Mouse (Mus musculus): ENCODE measurements around the gene Fam173a. TPM values are rescaled to one million over a fixed set of nuclear protein-coding genes. Genes with fewer than 3 reads are reported as not detected.

Gene Fam173a
- polyA plus RNA-seq, 1 experiment from 2014 or later: 82.3 TPM

DNA sequence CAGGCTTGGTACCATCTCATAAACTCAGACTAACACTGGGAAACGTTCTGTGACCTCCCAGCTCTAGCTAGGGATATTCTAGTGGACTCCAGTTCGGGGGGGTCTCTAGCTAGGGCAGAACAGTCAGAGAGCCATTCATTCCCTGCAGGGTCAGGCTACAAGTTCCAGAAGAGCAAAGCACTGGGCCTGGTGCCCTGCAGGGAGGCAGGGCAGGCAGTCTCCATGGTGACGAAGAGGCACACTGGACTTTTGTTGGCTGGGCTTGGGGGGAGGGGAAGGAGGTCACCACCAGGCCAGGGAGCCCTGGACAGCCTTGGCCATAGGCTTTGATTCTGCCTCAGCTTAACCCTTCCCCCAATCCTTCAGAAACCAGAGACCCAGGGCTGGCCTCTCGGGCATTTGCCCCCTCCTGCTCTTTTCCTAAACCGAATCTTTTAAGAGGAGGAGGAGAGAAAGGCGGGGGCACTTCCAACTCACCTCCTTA is 3.0 kb upstream of the Fam173a start, which contains the start of gene AC134908.4:
AC134908.4 (minus strand) TSS at position 51 of the 484 bp plus-strand sequence.
- Histone ChIP-seq H3K4me3 (ENCODE audit: low read depth, low read length) (peak within 1 kb of the TSS; percentile 60), H3K27ac (ENCODE audit: low read depth, low read length) (peak within 1 kb of the TSS; percentile 60), H3K4me1 (ENCODE audit: control insufficient read depth, insufficient read depth, low read length) (peaks cover 41% of the 10 kb centered on the region), H3K4me2 (ENCODE audit: low read length) (peak within 1 kb of the TSS; percentile 73), H3K9me3 (replicated peaks; ENCODE audit: control insufficient read depth, low read length) (no peaks in the 10 kb centered on the region), H3K36me3 (ENCODE audit: control insufficient read depth, insufficient read depth, low read length) (no peaks in the 10 kb centered on the region), H3K27me3 (replicated peaks; ENCODE audit: control insufficient read depth, insufficient read depth, low read length) (no peaks in the 10 kb centered on the region), H3K9ac (ENCODE audit: low read length) (peak within 1 kb of the TSS; percentile 63)
- ATAC-seq (no peak), DNase-seq (ENCODE audit: low spot score) (no peak)
- WGBS: 4% methylated on average over 6 of the region's 6 CpGs

DNA sequence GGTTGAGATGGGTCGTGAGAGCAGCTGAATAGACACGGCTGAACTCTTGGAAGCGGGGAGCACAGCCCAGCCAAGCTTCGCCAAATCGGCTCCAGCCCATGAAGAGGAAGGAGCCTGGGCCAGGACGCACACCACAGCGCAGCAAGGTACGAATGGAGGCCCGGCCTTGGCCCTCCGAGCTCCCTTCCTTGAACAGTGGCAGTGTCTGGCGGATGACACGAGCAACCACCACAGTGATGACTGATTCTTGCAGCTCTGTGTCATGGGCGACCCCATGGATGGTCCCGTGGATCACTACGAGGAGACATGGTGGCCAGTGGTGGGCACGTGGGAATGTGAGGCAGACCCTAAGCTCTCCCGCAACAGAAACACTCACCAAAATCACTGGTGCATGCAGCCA is 2.3 kb upstream of the Fam173a start:
- H3K9ac ChIP-seq (ENCODE audit: low read length): peak overlapping the region; percentile 63
- H3K4me1 ChIP-seq (ENCODE audit: control insufficient read depth, insufficient read depth, low read length): peaks cover 41% of the 10 kb centered on the region
- H3K27ac ChIP-seq (ENCODE audit: low read depth, low read length): peak overlapping the region; percentile 60; the same call in 1 of the 2 replicates

DNA sequence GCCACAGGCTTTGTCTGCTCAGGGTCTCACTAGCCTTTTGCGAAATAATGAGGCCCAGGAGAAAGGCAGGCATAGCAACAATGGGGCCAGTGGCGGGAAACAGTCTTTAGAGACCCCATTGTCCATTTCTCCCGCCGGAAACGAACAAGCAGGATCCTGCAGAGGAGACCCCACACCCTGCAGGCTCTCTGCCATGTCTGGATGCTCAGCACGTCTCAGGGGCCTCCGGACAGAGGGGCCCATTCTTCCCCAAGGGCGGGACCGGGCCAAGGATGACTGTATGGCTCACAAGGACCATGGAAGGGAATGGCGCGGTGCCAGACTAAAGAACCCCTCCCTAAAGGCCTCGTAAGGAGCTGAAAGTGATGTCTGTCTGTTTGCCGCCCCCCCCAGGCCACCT is 1.5 kb upstream of the Fam173a start:
- Histone ChIP-seq H3K9ac (ENCODE audit: low read length) (peak overlapping the region; percentile 25; the same call in 1 of the 2 replicates), H3K4me1 (ENCODE audit: control insufficient read depth, insufficient read depth, low read length) (peaks cover 41% of the 10 kb centered on the region), H3K36me3 (ENCODE audit: control insufficient read depth, insufficient read depth, low read length) (peaks cover 7% of the 10 kb centered on the region; the same call in 1 of the 2 replicates), H3K9me3 (replicated peaks; ENCODE audit: control insufficient read depth, low read length) (no peaks in the 10 kb centered on the region), H3K4me2 (ENCODE audit: low read length) (peak overlapping the region; percentile 73), H3K27me3 (replicated peaks; ENCODE audit: control insufficient read depth, insufficient read depth, low read length) (no peaks in the 10 kb centered on the region), H3K27ac (ENCODE audit: low read depth, low read length) (peak overlapping the region; percentile 60), H3K4me3 (ENCODE audit: low read depth, low read length) (no peak overlapping the region)
- ATAC-seq (no peak), DNase-seq (ENCODE audit: low spot score) (peak; percentile 46)
- WGBS: 4% methylated on average over 13 of the region's 13 CpGs

More for the DNA sequence above, 2.3 kb upstream of the Fam173a start:
- DNase-seq (ENCODE audit: low spot score) (no peak), ATAC-seq (no peak)
- H3K9me3 ChIP-seq (replicated peaks; ENCODE audit: control insufficient read depth, low read length): no peaks in the 10 kb centered on the region
- WGBS: 50% methylated on average over 17 of the region's 17 CpGs
- peak overlapping the region; percentile 60 for H3K4me3 ChIP-seq (ENCODE audit: low read depth, low read length)
- no peaks in the 10 kb centered on the region for H3K27me3 ChIP-seq (replicated peaks; ENCODE audit: control insufficient read depth, insufficient read depth, low read length)
- H3K4me2 ChIP-seq (ENCODE audit: low read length): peak overlapping the region; percentile 73
- H3K36me3 ChIP-seq (ENCODE audit: control insufficient read depth, insufficient read depth, low read length): no peaks in the 10 kb centered on the region

DNA sequence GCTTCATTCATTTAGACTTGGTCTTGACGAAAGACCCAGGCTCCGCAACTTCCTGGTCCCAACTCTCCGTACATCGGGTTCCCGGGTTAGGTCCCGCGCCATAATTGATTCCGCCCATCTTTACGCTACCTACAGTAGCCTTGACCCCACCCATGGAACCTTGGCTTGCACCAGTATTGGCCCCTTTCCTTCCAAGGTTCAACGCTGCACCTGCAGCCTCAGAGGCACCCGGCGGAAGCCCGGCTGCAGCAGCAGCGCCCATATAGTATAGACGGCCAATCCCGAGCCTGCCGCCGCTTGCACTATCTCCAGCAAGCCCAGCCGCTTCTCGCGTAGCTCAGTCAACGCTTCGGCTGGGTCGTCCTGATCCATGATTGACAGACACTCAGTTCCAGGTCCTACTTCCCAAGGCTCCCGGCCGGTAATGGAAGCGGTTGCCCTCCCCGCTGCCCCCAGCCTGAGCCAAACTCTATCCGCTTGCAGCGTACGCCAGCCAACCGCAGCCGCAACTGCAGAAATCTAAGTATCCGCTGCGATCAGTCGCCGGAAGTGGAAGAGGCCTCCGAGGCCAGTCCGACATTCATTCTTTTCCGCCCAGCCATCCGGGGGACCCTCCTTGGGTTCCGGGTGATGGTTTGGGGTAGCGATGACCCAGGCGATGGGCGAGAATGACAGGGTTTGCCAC is 716 bp downstream of the Fam173a start:
- H3K4me1 ChIP-seq (ENCODE audit: control insufficient read depth, insufficient read depth, low read length): peaks cover 38% of the 10 kb centered on the region

DNA sequence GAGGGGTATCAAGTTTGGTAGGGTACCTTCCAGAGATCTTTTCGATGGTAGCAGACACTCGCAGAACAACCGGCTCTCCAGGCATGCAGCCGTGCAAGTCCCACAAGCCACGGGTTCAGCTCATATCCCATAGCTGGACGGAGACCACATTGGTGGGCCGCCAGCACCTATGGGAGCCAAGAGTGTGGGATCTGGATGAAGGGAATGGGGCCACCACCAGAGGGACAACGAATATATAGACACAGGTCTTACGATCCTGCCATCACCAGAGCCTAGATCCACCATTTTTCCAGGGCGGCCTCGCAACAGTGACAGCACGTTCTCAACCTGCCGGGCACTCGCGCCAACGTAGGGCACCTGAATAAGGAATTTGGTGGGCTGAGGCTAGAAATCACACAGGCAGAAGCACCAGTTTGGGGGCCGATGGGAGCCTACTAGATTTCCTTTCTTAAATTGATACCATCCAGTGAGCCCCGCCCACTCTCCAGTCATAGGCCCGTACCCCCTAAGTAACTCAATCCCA is 1.3 kb downstream of the Fam173a start:
- peak overlapping the region; percentile 95 for H3K4me2 ChIP-seq (ENCODE audit: low read length)
- 27% methylated on average over 19 of the region's 19 CpGs for WGBS
- peak overlapping the region; percentile 93 for H3K27ac ChIP-seq (ENCODE audit: low read depth, low read length)
- DNase-seq (ENCODE audit: low spot score): no peak
- H3K9ac ChIP-seq (ENCODE audit: low read length): peak overlapping the region; percentile 72
- ATAC-seq: no peak; the same call in 1 of the 2 replicates
- H3K9me3 ChIP-seq (replicated peaks; ENCODE audit: control insufficient read depth, low read length): no peaks in the 10 kb centered on the region
- H3K4me1 ChIP-seq (ENCODE audit: control insufficient read depth, insufficient read depth, low read length): peaks cover 34% of the 10 kb centered on the region
- no peaks in the 10 kb centered on the region for H3K27me3 ChIP-seq (replicated peaks; ENCODE audit: control insufficient read depth, insufficient read depth, low read length)
- H3K36me3 ChIP-seq (ENCODE audit: control insufficient read depth, insufficient read depth, low read length): peaks cover 24% of the 10 kb centered on the region
- peak overlapping the region; percentile 65 for H3K4me3 ChIP-seq (ENCODE audit: low read depth, low read length)

More for the DNA sequence above, 716 bp downstream of the Fam173a start:
- ATAC-seq (peak; percentile 65), DNase-seq (ENCODE audit: low spot score) (peak; percentile 86)
- H3K4me2 ChIP-seq (ENCODE audit: low read length): peak overlapping the region; percentile 95
- WGBS: under 1% methylated on average over 45 of the region's 45 CpGs
- peak overlapping the region; percentile 72 for H3K9ac ChIP-seq (ENCODE audit: low read length)
- no peaks in the 10 kb centered on the region for H3K9me3 ChIP-seq (replicated peaks; ENCODE audit: control insufficient read depth, low read length)
- no peaks in the 10 kb centered on the region for H3K27me3 ChIP-seq (replicated peaks; ENCODE audit: control insufficient read depth, insufficient read depth, low read length)
- peak overlapping the region; percentile 65 for H3K4me3 ChIP-seq (ENCODE audit: low read depth, low read length)
- H3K36me3 ChIP-seq (ENCODE audit: control insufficient read depth, insufficient read depth, low read length): peaks cover 24% of the 10 kb centered on the region
- peak overlapping the region; percentile 93 for H3K27ac ChIP-seq (ENCODE audit: low read depth, low read length)

DNA sequence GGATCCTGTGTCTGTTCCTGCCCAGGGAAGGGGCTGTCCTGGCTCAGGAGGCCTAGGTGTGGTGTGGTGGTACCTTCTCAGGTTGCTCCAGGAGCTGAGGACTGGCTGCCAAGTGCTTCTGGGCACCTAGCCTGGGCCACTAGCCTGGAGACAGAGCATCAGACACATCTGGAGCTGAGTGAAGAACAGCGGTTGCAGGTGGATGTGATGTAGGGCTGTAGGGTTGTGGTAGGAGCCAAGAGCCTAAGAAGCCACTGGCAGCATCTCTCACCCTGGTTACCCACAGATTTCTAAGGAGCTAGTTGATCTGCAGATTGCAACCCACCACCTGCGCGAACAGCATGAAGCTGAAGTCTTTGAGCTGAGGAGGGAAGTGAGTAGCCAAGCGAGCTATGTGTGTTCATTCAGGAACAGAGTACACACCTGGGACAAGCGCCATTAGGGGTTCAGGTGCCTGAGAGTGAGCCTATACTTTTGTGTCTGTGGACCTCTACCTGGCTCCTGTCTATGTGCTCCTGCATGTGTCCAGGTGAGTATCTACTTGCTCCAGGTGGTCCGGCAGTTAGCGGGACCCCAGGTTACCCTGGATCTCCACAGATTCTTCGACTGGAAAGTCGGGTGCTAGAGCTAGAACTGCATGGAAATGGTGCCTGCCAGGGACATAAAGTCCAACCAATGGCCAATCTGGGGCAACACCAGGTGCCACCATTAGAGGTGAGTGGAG is 5.8 kb downstream of the Fam173a start:
- Histone ChIP-seq H3K4me1 (ENCODE audit: control insufficient read depth, insufficient read depth, low read length) (peaks cover 16% of the 10 kb centered on the region), H3K4me2 (ENCODE audit: low read length) (no peak overlapping the region), H3K9me3 (replicated peaks; ENCODE audit: control insufficient read depth, low read length) (no peaks in the 10 kb centered on the region), H3K9ac (ENCODE audit: low read length) (no peak overlapping the region), H3K4me3 (ENCODE audit: low read depth, low read length) (no peak overlapping the region), H3K36me3 (ENCODE audit: control insufficient read depth, insufficient read depth, low read length) (peaks cover 47% of the 10 kb centered on the region), H3K27ac (ENCODE audit: low read depth, low read length) (no peak overlapping the region), H3K27me3 (replicated peaks; ENCODE audit: control insufficient read depth, insufficient read depth, low read length) (no peaks in the 10 kb centered on the region)
- 93% methylated on average over 9 of the region's 9 CpGs for WGBS
- DNase-seq (ENCODE audit: low spot score) (no peak), ATAC-seq (no peak)

DNA sequence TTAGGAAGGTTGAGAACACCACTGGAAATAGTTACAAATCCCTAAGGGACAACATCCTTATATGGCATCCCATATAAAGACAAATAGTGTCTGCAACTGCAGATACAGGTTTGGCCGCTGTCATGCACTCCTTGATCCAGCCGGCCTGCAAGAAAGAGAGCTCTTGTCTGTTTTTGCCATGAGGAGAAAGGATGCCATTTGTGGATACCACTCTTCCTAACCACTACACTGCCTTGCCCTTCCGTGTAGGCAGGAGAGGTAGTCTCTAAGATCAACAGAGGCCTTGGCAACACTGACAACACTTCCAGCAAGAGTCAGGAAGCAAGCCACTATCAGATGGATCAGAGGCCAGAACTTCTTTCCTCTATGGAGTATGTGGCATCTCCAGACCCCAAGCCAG is 6.4 kb downstream of the Fam173a start, which contains the start of gene Ccdc78:
Ccdc78 (plus strand) TSS at position 301 of the 400 bp plus-strand sequence.
- DNase-seq (ENCODE audit: low spot score): no peak
- peaks cover 54% of the 10 kb centered on the region for H3K36me3 ChIP-seq (ENCODE audit: control insufficient read depth, insufficient read depth, low read length)
- WGBS: 92% methylated on average over 3 of the region's 3 CpGs
- no peaks in the 10 kb centered on the region for H3K9me3 ChIP-seq (replicated peaks; ENCODE audit: control insufficient read depth, low read length)
- H3K27me3 ChIP-seq (replicated peaks; ENCODE audit: control insufficient read depth, insufficient read depth, low read length): no peaks in the 10 kb centered on the region
- H3K4me3 ChIP-seq (ENCODE audit: low read depth, low read length): peak within 1 kb of the TSS; percentile 64
- ATAC-seq: no peak
- H3K4me1 ChIP-seq (ENCODE audit: control insufficient read depth, insufficient read depth, low read length): peaks cover 13% of the 10 kb centered on the region
- peak within 1 kb of the TSS; percentile 87 for H3K4me2 ChIP-seq (ENCODE audit: low read length)
- peak within 1 kb of the TSS; percentile 81 for H3K27ac ChIP-seq (ENCODE audit: low read depth, low read length)
- peak within 1 kb of the TSS; percentile 86 for H3K9ac ChIP-seq (ENCODE audit: low read length)

DNA sequence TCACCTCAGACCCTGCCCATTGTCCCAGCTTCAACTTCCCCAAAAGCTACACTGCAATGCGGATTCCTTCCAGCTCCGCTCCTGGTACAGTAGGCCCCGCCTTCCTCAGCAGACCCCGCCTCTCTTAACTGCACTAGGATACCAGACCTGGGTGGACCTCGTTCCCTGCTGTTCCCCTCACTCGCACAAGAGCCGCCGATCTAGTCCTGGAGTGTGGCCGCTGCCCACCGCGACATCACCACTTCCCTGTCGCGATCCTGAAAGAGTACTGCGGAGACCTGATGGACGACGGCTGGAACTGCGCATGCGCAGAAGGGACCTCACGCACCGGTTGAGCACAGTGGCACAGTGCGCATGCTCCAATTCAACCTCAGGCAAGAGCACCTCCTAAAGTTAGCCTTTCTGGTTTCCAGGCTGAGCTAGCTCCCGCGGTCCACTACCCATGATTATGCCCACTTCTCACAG is 7.4 kb downstream of the Fam173a start, which contains the start of gene Haghl:
Haghl (minus strand) TSS at position 393 of the 465 bp plus-strand sequence.
- H3K27me3 ChIP-seq (replicated peaks; ENCODE audit: control insufficient read depth, insufficient read depth, low read length): no peaks in the 10 kb centered on the region
- under 1% methylated on average over 23 of the region's 23 CpGs for WGBS
- peaks cover 11% of the 10 kb centered on the region for H3K4me1 ChIP-seq (ENCODE audit: control insufficient read depth, insufficient read depth, low read length)
- ATAC-seq (peak; percentile 88), DNase-seq (ENCODE audit: low spot score) (peak; percentile 98)
- no peaks in the 10 kb centered on the region for H3K9me3 ChIP-seq (replicated peaks; ENCODE audit: control insufficient read depth, low read length)
- H3K27ac ChIP-seq (ENCODE audit: low read depth, low read length): peak within 1 kb of the TSS; percentile 81
- peaks cover 64% of the 10 kb centered on the region for H3K36me3 ChIP-seq (ENCODE audit: control insufficient read depth, insufficient read depth, low read length)
- H3K9ac ChIP-seq (ENCODE audit: low read length): peak within 1 kb of the TSS; percentile 86
- H3K4me2 ChIP-seq (ENCODE audit: low read length): peak within 1 kb of the TSS; percentile 87
- H3K4me3 ChIP-seq (ENCODE audit: low read depth, low read length): peak within 1 kb of the TSS; percentile 64

All from forebrain, embryonic 14.5 days (tissue).